Mouse (Mus musculus): ENCODE measurements around the gene Nfia. TPM values are rescaled to one million over a fixed set of nuclear protein-coding genes. Genes with fewer than 3 reads are reported as not detected.
A peak's percentile ranks its signal among the peaks of the same experiment; 100 is the strongest.

Nfia gene
- polyA plus RNA-seq, 1 experiment from 2014 or later: 31.1 TPM

DNA sequence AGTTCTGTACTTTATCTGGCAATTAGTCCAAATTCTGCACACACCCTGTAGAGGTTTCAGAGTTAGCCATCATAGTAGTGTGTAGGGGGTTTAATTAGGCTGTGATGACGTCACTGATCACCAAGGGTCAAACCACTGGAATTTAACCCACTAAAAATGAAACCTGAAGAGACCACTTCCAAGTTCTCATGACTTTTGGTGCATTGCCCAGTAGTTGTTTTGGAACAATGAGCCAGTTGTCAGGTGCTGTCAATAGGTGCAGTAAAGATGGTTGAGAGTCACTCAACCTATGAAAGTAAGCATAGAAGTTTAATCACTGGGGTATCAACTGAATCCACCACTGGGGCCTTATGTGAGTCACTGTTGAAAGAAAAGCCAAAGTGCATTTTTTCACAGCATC is 191.4 kb downstream of the Nfia start:
- ATAC-seq (ENCODE audit: extremely low read depth, insufficient number of reproducible peaks, low FRiP score, low TSS enrichment): no peak
- WGBS: 63% methylated on average over 1 of the region's 1 CpGs

DNA sequence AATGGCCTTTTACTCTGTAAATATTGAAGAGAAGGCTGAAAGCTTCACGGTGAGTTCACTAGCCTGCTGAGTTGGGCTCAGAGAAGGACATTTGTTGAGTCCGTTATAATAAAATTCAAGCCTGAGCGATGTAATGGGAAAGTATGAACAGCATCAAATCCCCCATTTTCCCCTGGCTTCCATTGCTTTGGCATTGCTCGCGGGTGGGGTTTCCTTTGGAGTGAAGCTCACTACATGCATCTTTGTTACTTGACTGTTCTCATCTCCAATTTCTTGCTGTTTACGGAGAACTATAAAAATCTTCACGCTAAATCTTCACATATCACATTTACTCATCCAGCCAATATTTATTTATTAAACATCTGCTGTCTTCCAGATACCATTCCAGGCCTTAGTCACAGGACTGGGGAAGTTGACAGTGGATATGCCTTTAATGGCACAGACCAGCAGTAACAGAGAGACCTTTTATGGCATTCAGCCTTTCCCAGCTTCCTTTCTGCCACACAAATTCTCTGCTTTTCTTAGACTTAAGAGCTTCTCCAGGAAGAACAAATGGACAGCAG is 196.3 kb downstream of the Nfia start:
- Histone ChIP-seq H3K27ac (replicated peaks) (peak overlapping the region; percentile 33; the same call in 1 of the 2 replicates), H3K9me3 (no peaks in the 10 kb centered on the region)
- 70% methylated on average over 7 of the region's 7 CpGs for WGBS

More for the DNA sequence above, 191.4 kb downstream of the Nfia start:
- Histone ChIP-seq H3K27ac (replicated peaks) (no peak overlapping the region), H3K27me3 (replicated peaks) (no peaks in the 10 kb centered on the region), H3K4me3 (no peak overlapping the region), H3K4me2 (no peak overlapping the region), H3K4me1 (peaks cover 37% of the 10 kb centered on the region), H3K36me3 (peaks cover 11% of the 10 kb centered on the region), H3K9me3 (no peaks in the 10 kb centered on the region), H3K9ac (no peak overlapping the region)

DNA sequence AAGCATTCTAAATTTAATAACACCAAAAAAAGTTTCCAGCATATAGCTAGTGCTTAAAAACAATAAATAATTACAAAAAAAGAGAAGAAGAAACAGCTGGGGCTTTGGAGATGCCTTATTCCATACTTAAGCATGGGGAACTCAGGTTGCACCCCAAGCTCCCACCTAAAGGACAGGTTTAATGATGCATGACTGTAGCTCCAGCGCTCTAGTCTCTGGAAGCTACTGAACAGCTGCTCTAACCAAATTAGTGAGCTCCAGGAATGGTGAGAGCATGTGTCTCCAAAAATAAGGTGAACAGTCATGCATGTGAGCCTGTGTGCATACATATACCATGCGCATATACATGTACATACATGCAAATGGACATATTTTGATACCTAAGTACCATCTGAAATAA is 200.5 kb downstream of the Nfia start:
- Histone ChIP-seq H3K4me2 (no peak overlapping the region), H3K4me1 (peaks cover 51% of the 10 kb centered on the region), H3K9me3 (no peaks in the 10 kb centered on the region), H3K9ac (no peak overlapping the region), H3K4me3 (no peak overlapping the region), H3K27me3 (replicated peaks) (no peaks in the 10 kb centered on the region), H3K27ac (replicated peaks) (peak overlapping the region; percentile 85), H3K36me3 (peaks cover 11% of the 10 kb centered on the region)
- 93% methylated on average over 2 of the region's 2 CpGs for WGBS
- no peak for ATAC-seq (ENCODE audit: extremely low read depth, insufficient number of reproducible peaks, low FRiP score, low TSS enrichment)

More for the DNA sequence above, 196.3 kb downstream of the Nfia start:
- no peaks in the 10 kb centered on the region for H3K27me3 ChIP-seq (replicated peaks)
- H3K9ac ChIP-seq: no peak overlapping the region
- no peak for ATAC-seq (ENCODE audit: extremely low read depth, insufficient number of reproducible peaks, low FRiP score, low TSS enrichment)
- H3K4me3 ChIP-seq: no peak overlapping the region
- H3K36me3 ChIP-seq: peaks cover 11% of the 10 kb centered on the region
- H3K4me1 ChIP-seq: peaks cover 50% of the 10 kb centered on the region
- H3K4me2 ChIP-seq: no peak overlapping the region

DNA sequence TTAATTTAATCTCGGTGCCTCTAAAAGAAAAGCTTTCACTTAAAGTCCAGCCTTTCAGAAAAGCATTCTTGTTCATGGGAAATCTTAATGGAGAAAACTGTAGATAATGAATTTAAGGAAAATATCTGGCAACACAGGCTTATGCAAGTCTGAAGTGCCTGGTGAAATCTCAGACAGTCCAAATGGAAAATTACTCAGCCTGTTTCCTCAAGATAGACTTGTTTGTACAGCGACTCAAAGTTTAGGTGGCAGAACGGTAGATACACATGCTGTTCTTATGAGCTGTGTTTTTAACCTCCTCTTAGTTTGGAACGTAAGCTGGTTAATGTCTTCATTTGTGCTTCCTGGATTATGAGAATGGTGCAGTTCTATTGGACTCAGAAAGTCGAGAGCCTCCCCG is 201.5 kb downstream of the Nfia start:
- no peak overlapping the region for H3K4me2 ChIP-seq
- no peak overlapping the region for H3K9ac ChIP-seq
- WGBS: 48% methylated on average over 6 of the region's 6 CpGs
- no peak for ATAC-seq (ENCODE audit: extremely low read depth, insufficient number of reproducible peaks, low FRiP score, low TSS enrichment)
- no peaks in the 10 kb centered on the region for H3K27me3 ChIP-seq (replicated peaks)
- no peaks in the 10 kb centered on the region for H3K9me3 ChIP-seq
- H3K27ac ChIP-seq (replicated peaks): peak overlapping the region; percentile 80
- H3K36me3 ChIP-seq: peaks cover 11% of the 10 kb centered on the region
- H3K4me1 ChIP-seq: peaks cover 46% of the 10 kb centered on the region
- no peak overlapping the region for H3K4me3 ChIP-seq

DNA sequence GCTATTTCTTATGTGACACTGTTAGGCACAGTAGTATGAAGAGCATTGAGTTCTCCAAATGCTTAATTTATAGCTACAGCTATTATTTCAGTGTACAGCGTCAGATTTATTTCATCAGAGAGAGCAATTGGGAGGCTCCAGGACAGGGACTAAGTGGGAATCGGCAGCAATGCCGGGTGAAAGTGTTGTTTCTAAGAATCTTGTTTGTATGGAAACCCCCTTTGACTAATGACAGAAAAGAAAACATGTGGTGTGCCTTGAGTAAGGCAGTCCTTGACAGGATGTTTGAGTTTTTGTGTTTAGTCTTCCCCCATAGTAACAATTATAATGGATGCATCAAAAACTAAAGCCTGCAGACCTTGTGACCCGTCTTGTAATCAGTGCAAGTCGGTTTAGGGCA is 204.4 kb downstream of the Nfia start:
- H3K4me1 ChIP-seq: peaks cover 39% of the 10 kb centered on the region
- no peak overlapping the region; the same call in 1 of the 2 replicates for H3K27ac ChIP-seq (replicated peaks)
- 63% methylated on average over 5 of the region's 5 CpGs for WGBS
- H3K9ac ChIP-seq: no peak overlapping the region
- no peak for ATAC-seq (ENCODE audit: extremely low read depth, insufficient number of reproducible peaks, low FRiP score, low TSS enrichment)
- peaks cover 8% of the 10 kb centered on the region; the same call in 1 of the 2 replicates for H3K36me3 ChIP-seq
- H3K4me3 ChIP-seq: no peak overlapping the region
- no peaks in the 10 kb centered on the region for H3K9me3 ChIP-seq
- no peaks in the 10 kb centered on the region for H3K27me3 ChIP-seq (replicated peaks)
- H3K4me2 ChIP-seq: no peak overlapping the region

DNA sequence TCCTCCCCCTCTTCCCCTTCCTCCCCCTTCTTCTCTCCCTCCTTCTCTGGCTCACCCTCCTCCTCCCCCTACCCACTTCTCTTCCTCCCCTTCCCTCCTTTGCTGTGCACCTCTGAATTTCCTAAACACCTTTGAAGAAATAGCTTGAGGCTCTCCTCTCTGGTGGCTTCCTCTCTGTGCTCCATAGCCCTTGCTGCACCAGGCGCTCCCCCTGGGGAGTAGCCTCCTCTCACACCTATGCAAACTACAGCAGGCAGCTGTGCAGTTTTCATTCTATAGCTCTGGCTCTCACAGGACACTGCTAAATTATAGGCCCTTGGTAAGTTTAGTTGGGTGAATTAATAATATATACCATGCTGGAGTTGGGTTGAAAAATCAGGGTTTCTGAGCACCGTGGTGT is 211.8 kb downstream of the Nfia start:
- no peak overlapping the region for H3K4me2 ChIP-seq
- peaks cover 8% of the 10 kb centered on the region; the same call in 1 of the 2 replicates for H3K36me3 ChIP-seq
- 0 out of 2 replicates have a peak overlapping the region, but pooled peaks have one; percentile 24 for H3K27ac ChIP-seq (replicated peaks)
- no peak overlapping the region for H3K9ac ChIP-seq
- H3K9me3 ChIP-seq: no peaks in the 10 kb centered on the region
- peaks cover 38% of the 10 kb centered on the region for H3K4me1 ChIP-seq
- no peak overlapping the region for H3K4me3 ChIP-seq
- WGBS: 90% methylated on average over 2 of the region's 2 CpGs
- ATAC-seq (ENCODE audit: extremely low read depth, insufficient number of reproducible peaks, low FRiP score, low TSS enrichment): no peak
- no peaks in the 10 kb centered on the region for H3K27me3 ChIP-seq (replicated peaks)

DNA sequence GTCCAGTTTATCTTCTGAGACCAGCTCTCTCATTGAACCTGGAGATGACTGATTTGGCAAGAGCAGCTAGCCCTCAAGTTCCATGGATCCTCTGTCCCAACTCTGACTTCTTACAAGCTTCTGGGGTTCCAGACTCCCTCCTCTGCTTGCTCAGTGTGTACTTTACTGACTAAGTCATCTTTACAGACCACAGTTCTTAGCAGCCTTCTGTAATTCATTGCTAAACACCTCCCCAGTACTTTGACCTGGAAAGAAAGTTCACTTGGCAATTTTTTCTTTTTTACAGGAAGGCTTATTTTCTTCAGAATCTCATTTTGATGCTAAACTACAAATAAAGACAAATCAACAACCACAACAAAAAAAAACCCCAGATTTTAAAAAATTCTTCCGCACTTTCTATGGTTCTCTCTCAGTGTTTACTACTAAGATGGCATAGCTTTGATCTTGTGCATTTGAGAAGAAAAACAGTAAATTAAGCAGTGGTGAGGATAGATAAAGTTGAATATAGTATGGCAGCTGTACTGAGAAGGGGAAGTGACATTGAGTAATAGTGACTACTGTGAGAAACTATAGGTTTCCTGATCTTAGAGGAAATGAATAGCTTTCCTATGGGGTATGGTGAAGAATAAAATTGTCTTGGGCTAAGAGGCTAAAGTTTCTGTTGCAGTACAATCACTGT is 213.7 kb downstream of the Nfia start:
- no peaks in the 10 kb centered on the region for H3K27me3 ChIP-seq (replicated peaks)
- ATAC-seq (ENCODE audit: extremely low read depth, insufficient number of reproducible peaks, low FRiP score, low TSS enrichment): no peak
- H3K9me3 ChIP-seq: no peaks in the 10 kb centered on the region
- WGBS: 88% methylated on average over 1 of the region's 1 CpGs
- H3K27ac ChIP-seq (replicated peaks): peak overlapping the region; percentile 29; the same call in 1 of the 2 replicates
- H3K4me1 ChIP-seq: peaks cover 51% of the 10 kb centered on the region
- H3K9ac ChIP-seq: no peak overlapping the region
- no peak overlapping the region for H3K4me2 ChIP-seq
- peaks cover 2% of the 10 kb centered on the region; the same call in 1 of the 2 replicates for H3K36me3 ChIP-seq
- H3K4me3 ChIP-seq: no peak overlapping the region

DNA sequence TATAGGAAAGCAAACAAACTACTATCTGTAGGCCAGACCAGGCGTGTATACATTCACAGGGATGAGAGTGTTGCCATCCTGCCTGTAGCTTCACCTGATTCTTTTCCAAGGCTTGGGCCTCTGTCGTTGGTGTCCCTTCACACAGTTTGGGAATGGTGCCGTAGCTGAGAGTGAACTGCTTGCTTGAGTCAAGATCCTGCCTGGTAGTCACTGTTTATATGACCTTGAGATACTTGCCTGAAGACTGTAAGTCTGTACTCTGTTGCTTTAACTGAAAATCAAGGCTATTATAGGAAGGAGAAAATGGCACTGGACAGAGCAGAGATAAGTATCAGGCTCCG is 214.2 kb downstream of the Nfia start:
- Histone ChIP-seq H3K4me1 (peaks cover 55% of the 10 kb centered on the region), H3K4me2 (no peak overlapping the region), H3K9ac (no peak overlapping the region), H3K4me3 (no peak overlapping the region), H3K27ac (replicated peaks) (peak overlapping the region; percentile 29; the same call in 1 of the 2 replicates), H3K36me3 (no peaks in the 10 kb centered on the region), H3K27me3 (replicated peaks) (no peaks in the 10 kb centered on the region), H3K9me3 (no peaks in the 10 kb centered on the region)
- 49% methylated on average over 4 of the region's 4 CpGs for WGBS
- ATAC-seq (ENCODE audit: extremely low read depth, insufficient number of reproducible peaks, low FRiP score, low TSS enrichment): no peak

DNA sequence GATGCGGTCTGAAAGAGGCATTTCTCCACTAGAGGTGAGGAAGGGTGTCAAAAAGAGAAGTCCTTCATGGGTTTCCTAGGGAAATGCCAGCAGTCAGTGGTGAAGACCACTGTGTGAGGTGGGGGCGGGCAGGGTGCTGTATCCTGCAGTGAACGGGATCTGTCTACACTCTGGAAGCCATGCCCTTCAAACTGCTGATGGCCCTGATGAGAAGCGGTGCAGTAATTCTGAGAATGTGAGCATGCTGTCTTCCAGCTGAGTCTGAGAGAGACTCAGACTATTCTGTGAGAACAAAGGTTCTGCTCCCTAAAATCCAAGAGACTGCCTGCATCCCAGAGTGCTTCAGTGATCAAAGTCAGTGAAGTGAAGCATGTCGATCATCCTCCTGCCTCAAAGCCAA is 216.2 kb downstream of the Nfia start:
- no peak for ATAC-seq (ENCODE audit: extremely low read depth, insufficient number of reproducible peaks, low FRiP score, low TSS enrichment)
- H3K27ac ChIP-seq (replicated peaks): peak overlapping the region; percentile 73

DNA sequence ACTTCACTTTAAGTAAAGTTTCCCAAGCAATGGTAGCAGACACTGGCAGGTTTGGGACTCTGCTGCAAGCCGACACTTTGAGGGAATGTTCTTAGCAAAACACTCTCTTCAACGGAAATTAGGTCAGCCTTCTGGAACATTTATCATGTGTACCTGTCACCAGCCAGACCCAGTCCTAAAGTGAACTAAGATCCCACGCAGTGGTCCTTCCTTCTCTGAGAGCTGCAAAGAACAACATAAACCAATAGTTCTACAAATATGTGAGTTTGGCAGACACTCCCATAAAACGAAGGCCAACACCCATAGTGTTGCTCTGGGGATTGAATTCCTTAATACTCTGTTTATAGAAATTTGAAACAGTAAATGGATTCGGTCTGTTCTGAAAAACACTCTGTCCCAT is 217.9 kb downstream of the Nfia start:
- 20% methylated on average over 5 of the region's 5 CpGs for WGBS
- H3K4me2 ChIP-seq: no peak overlapping the region
- H3K4me1 ChIP-seq: peaks cover 54% of the 10 kb centered on the region
- no peaks in the 10 kb centered on the region for H3K9me3 ChIP-seq
- H3K27ac ChIP-seq (replicated peaks): peak overlapping the region; percentile 65
- H3K36me3 ChIP-seq: no peaks in the 10 kb centered on the region
- no peak overlapping the region for H3K4me3 ChIP-seq
- H3K27me3 ChIP-seq (replicated peaks): no peaks in the 10 kb centered on the region
- no peak for ATAC-seq (ENCODE audit: extremely low read depth, insufficient number of reproducible peaks, low FRiP score, low TSS enrichment)
- H3K9ac ChIP-seq: no peak overlapping the region

More for the DNA sequence above, 216.2 kb downstream of the Nfia start:
- Histone ChIP-seq H3K4me1 (peaks cover 59% of the 10 kb centered on the region), H3K4me3 (no peak overlapping the region), H3K4me2 (no peak overlapping the region), H3K9me3 (no peaks in the 10 kb centered on the region), H3K27me3 (replicated peaks) (no peaks in the 10 kb centered on the region), H3K36me3 (no peaks in the 10 kb centered on the region), H3K9ac (no peak overlapping the region; the same call in 1 of the 2 replicates)
- WGBS: 33% methylated on average over 5 of the region's 5 CpGs

DNA sequence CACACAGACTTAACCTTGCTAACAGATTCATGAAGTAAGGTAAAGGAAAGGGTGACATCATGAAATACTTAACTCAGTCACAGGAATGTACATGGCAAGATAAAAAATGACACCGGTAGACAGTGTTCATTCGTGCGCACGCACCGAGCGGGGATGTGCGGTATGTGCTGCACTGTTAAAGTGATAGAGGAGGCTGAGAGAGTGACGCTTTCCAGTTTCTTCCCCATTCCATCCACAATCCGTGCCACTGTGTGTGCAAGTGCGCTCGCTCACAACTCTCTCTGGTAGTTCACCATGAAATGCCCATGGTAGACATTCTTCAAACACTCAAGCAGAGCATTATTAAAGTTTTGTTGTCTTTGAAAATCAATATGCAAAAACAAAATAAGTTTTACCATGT is 218.9 kb downstream of the Nfia start:
- Histone ChIP-seq H3K27me3 (replicated peaks) (no peaks in the 10 kb centered on the region), H3K27ac (replicated peaks) (peak overlapping the region; percentile 65; the same call in 1 of the 2 replicates), H3K4me3 (no peak overlapping the region), H3K36me3 (no peaks in the 10 kb centered on the region), H3K4me1 (peaks cover 56% of the 10 kb centered on the region), H3K4me2 (0 out of 2 replicates have a peak overlapping the region, but pooled peaks have one; percentile 4), H3K9me3 (no peaks in the 10 kb centered on the region), H3K9ac (no peak overlapping the region)
- 54% methylated on average over 11 of the region's 11 CpGs for WGBS
- ATAC-seq (ENCODE audit: extremely low read depth, insufficient number of reproducible peaks, low FRiP score, low TSS enrichment): no peak

DNA sequence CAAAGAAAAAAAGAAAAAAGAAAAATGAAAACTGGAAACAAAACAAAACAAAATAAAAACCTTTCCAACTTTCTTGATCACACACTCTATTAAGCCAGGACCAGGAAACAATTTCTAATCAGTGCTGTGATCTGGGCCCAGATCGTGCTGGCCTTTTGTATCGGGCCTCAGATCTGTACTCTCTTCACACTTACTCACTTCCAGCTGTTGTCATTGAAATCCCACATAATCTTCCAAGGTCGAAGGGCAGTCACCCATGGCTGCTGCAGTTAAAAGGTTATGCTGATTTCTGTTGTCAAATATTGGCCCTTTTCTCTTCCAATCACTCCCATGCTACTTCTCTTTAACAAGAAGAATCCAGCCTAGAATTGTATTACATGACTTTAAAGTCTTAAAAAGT is 219.3 kb downstream of the Nfia start:
- Histone ChIP-seq H3K9me3 (no peaks in the 10 kb centered on the region), H3K9ac (no peak overlapping the region), H3K4me1 (peaks cover 56% of the 10 kb centered on the region), H3K27ac (replicated peaks) (0 out of 2 replicates have a peak overlapping the region, but pooled peaks have one; percentile 17), H3K4me2 (no peak overlapping the region), H3K27me3 (replicated peaks) (no peaks in the 10 kb centered on the region), H3K4me3 (no peak overlapping the region), H3K36me3 (no peaks in the 10 kb centered on the region)
- 47% methylated on average over 3 of the region's 3 CpGs for WGBS
- ATAC-seq (ENCODE audit: extremely low read depth, insufficient number of reproducible peaks, low FRiP score, low TSS enrichment): no peak
